2 mouse cellular contexts compared by ENCODE assay signal in the genomic region with DNA sequence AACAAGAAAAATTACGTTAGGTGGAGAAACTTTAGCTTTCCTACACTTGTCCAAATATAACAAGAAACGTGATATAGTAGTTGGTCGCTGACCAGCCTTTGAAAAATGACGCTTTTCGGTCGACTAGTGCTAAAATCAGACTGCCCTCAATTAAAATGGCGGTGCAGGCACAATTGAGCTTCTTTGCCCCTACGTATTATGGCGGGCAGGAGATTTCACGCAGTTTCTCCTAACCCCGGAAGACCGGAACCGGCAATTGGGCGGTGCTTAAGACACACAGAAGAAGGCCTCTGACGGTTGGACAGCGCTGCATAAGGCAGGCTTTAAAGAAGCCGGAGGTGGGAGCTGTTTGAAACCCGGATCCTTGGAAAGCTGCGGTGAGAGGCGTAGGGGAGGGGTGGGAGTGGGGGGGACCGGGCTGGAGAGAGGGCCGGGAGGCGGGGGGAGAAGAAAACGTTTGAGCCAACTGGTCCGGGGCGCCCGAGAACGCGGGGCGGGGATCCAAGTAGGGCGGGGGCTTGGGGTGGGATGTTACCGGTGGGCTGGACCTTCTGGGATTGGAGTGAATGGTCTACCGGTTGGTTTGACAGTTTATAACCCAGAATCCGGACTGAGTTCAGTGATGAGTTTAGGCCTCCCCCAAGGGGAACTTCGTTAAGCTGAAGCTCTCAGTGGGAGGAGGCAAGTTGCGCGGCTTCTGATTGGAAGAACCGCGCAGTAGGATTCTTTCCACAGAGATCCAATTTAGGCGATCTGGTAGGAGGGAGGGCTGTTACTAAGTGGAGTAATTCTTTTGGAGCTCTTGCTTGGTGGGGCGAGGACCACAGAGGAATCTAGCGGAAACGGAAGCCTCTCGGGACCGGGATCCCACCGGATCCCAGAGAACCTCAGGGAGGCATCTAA.
TF ChIP-seq lines count a peak whose summit lies in the region.

No protein-coding gene starts in this region.

TF ChIP-seq in C2C12, 6 proteins besides CTCF, POLR2A, EP300 and RAD21:
- TF ChIP-seq MYOG (IDR thresholded peaks at IDR 0.05; ENCODE audit: control insufficient read depth, extremely low read depth, insufficient read length), result no peak
- TF ChIP-seq FOSL1 (IDR thresholded peaks at IDR 0.05; ENCODE audit: insufficient read depth, low read length, poor library complexity, severe bottlenecking), result no peak
- TF ChIP-seq USF1 (IDR thresholded peaks at IDR 0.05; ENCODE audit: low read depth), result no peak
- TF ChIP-seq MAX (IDR thresholded peaks at IDR 0.05), result no peak
- no peak for TF ChIP-seq CEBPB (IDR thresholded peaks at IDR 0.05; ENCODE audit: low read depth)

TF ChIP-seq in myocyte, 11 proteins besides CTCF, POLR2A, EP300 and RAD21:
- no peak for TF ChIP-seq TCF12 (IDR thresholded peaks at IDR 0.05; ENCODE audit: insufficient read depth, poor library complexity, severe bottlenecking)
- no peak for TF ChIP-seq MYOD1 (IDR thresholded peaks at IDR 0.05; ENCODE audit: control insufficient read depth in 1 of 3, insufficient read length in 2 of 3, low read depth in 2 of 3)
- TF ChIP-seq POLR2AphosphoS2 (IDR thresholded peaks at IDR 0.05; ENCODE audit: insufficient read length, low read depth), result peak; percentile 38
- 0 out of 2 replicates have a peak, but pooled peaks have one; percentile 35 for TF ChIP-seq CEBPB (IDR thresholded peaks at IDR 0.05; ENCODE audit: insufficient read depth, poor library complexity, severe bottlenecking)
TF ChIP-seq in myocyte: peak in this region for 2.
